Mouse (Mus musculus) embryo, embryonic 9.5 days (tissue): ENCODE results near the gene Hoxc6.

Experiments
- DNase-seq: peaks from one replicate; pipeline ENCODE4 v3.0.0-alpha.2; 2017; ENCODE audit errors: extremely low spot score

Gene Hoxc6

GRCm38 (mm10) chr15:103038701-103039480 is 40.8 kb downstream of the Hoxc6 start:
- DNase-seq, result peak; percentile 66

DNA sequence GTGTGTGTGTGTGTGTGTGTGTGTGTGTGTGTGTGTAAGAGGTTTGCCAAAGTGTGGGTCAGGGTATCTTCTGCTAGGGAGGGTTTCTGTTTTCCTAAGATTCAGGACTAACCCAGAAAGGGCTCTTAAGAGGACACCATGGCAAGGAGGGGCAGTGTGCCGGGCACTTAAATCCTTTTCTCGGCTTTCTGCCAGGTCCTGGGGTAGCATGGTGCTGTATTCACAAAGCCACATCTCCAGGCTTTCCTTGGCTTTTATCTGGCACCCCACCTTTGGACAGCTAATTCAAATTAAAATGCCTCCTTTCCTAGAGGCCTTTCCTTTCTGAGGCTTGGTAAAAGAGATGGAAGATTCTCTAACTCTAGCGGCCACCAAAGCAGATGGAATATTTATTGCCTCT is 41.6 kb downstream of the Hoxc6 start:
- no peak for DNase-seq

- DNase-seq, result no peak
Measured at GRCm38 (mm10) chr15:103040601-103041000, 42.5 kb downstream of the Hoxc6 start.

DNA sequence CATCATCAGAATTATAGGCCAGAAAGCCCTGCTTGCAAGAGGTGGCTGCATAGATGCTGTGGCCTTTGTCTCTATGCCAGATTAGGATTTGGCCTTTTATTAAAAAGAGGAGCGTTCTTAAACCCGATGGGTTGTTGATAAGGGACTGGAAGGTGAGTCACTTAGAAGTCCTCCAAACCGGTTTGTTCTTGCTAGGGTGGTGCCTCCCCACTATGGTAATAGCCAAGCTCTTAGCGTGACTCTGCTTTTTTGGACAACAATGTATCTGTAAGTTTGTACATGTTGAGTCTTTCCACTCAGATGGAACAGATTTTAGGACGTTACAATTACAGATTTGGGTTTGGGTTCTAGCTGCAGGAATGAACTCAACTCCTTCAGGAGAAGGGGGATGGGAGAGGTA is 43.6 kb downstream of the Hoxc6 start:
- DNase-seq, result peak; percentile 44

- DNase-seq, result peak; percentile 43
Measured at GRCm38 (mm10) chr15:103042209-103042608, 44.2 kb downstream of the Hoxc6 start.

GRCm38 (mm10) chr15:103051670-103052069 is 53.6 kb downstream of the Hoxc6 start:
- DNase-seq, result no peak

DNA sequence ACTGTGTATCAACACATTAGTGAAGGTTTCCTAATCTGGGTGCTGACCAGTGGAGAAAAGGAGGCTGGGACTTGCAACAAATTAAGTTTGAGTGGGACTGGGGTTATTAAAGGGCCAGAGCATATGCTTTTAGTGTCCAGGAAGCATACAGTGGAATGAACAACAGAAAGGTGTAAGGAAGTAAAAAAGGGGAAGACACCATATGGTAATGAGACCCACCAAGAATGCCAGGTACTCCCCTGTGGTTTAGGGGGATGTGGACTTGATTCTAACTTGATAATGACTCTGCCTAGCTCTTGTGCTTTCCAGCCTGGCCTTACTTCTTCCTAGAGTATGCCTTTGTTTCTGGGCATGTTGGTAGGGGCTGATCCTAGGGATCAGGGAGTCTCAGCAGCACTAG is 55.2 kb downstream of the Hoxc6 start:
- no peak for DNase-seq

DNA sequence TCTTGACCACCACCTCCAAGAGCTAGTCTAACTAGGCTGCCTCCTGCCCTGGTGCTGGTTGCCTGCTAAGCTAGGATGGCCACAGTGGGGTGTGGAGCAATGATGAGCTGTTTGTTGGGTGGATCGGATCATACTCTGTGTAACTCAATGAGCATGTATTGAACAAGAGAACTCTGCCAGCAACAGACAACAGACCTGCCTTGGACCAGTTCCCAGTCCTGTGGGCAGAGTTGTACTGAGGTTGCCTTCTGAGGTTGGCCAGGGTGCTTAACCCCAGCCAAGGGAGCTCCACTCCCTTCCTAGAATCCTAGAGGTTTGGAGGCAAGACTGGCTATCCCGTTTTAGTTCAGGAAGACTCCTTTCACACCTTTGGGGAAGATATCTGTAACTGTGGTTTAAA is 58.3 kb downstream of the Hoxc6 start:
- DNase-seq, result no peak

GRCm38 (mm10) chr15:103058715-103059114 is 60.7 kb downstream of the Hoxc6 start:
- DNase-seq, result peak; percentile 66

DNA sequence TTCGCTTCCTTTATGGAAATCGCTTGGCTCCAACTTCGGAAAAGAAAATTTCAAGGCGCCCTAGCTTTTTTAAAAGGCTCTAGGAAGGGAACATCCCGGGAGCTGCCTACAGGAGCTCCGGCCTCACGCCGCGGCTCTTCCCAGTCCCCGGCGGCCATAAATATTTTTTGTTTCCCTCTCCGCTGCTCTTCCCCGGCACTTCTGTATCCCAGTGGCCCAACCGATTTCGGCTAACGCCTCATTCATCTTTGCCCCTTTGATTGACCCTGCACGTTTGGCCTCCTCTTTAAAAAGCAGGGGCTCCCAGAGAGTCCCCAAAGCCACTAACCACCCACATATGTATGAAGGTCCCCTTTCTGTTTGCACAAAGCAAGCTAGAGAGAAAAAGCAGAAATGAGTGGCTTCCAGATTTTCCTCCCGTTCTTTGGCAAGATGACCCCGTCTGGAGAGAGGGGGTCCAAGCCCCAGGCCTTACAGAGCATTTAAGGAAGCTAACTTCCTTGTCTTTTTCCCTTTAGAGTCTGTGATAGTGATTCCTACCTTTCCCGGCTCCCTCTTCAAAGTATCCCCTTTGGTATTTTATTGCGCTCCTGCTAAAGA is 61.4 kb downstream of the Hoxc6 start:
- DNase-seq, result no peak

- DNase-seq, result no peak
Measured at GRCm38 (mm10) chr15:103060021-103060340, 61.9 kb downstream of the Hoxc6 start.

- DNase-seq, result peak; percentile 77
Measured at GRCm38 (mm10) chr15:103060341-103061130, 62.5 kb downstream of the Hoxc6 start.

DNA sequence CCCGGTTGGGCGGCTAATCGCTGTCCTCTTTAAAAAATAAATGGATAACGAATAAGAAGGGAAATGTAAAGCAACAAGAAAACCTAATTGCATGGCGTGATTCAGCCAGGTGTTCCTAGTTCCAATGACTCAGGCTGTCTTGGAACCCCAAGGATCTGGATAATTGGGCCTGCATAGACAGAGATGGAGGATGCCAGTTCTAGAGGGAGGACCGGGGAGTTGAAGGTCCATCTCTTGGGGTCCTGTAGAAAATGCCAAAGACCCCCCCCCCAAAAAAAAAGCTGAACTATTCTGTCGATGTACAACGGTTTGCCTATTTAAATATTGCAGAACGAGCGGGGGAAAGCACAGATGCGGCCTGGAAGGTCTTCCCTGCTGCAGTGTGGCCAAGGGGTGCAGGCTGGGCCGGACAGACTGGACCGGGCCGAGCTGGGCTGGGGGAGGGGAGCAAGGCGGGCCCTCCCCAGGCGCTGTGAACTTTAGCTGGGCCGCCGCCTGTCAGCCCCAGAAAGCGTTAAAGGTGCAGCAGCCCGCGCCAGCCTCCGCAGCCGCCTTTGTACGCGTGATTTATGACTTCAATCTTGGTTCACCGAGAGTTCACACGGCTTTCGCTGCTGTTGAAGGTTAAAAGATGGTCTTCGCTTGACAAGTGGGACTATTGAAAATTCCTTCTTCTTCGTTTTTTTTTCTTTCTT is 63.2 kb downstream of the Hoxc6 start:
- DNase-seq, result peak; percentile 77
